Mouse (Mus musculus) midbrain, postnatal 0 days (tissue): ENCODE measurements at regions not wholly inside any gene's neighbourhood (a gene's known extent, or its start where the extent isn't known, plus 50 kb on each side); places are given as distances from the start of the nearest gene placed in this dataset.

Experiments
- ATAC-seq: fragments of 200-750 bp; cut with Nextera tagmentation; 2 replicates; pipeline ENCODE4 v1.8.0; 2017; ENCODE audit warnings: moderate number of reproducible peaks, mild to moderate bottlenecking, moderate TSS enrichment, moderate library complexity; ENCODE audit not compliant: low FRiP score
- DNase-seq: peaks from one replicate; pipeline ENCODE4 v3.0.0-alpha.2; 2015; ENCODE audit warnings: low spot score
- H3K27ac ChIP-seq: fragments of 300-500 bp; sonication (generic); 2 replicates; pipeline ENCODE4 v1.5.1; 2014; ENCODE audit warnings: low read depth, mild to moderate bottlenecking, low read length, mixed read lengths
- H3K27me3 ChIP-seq: fragments of 300-500 bp; sonication (generic); 2 replicates; pipeline ENCODE4 v1.6.1; 2014; ENCODE audit warnings: low read length, control low read depth, mixed read lengths; ENCODE audit not compliant: insufficient read depth
- H3K36me3 ChIP-seq: fragments of 300-500 bp; sonication (generic); 2 replicates; pipeline ENCODE4 v1.6.1; 2014; ENCODE audit warnings: low read length, control low read depth, mixed read lengths; ENCODE audit not compliant: insufficient read depth
- H3K4me1 ChIP-seq: fragments of 300-500 bp; sonication (generic); 2 replicates; pipeline ENCODE4 v1.6.1; 2014; ENCODE audit warnings: mild to moderate bottlenecking, control low read depth, antibody characterized with exemption, low read length, mixed read lengths; ENCODE audit not compliant: insufficient read depth
- H3K4me2 ChIP-seq: fragments of 300-500 bp; sonication (generic); 2 replicates; pipeline ENCODE4 v1.6.1; 2014; ENCODE audit warnings: low read depth, mild to moderate bottlenecking, low read length, mixed read lengths; ENCODE audit not compliant: poor library complexity, severe bottlenecking
- H3K4me3 ChIP-seq: fragments of 300-500 bp; sonication (generic); 2 replicates; pipeline ENCODE4 v1.5.1; 2014; ENCODE audit warnings: low read depth, mild to moderate bottlenecking, low read length, moderate library complexity
- H3K9ac ChIP-seq: fragments of 300-500 bp; sonication (generic); replicated peaks from 2 replicates; pipeline ENCODE4 v1.6.1; 2014; ENCODE audit warnings: mild to moderate bottlenecking, low read length, moderate library complexity, mixed read lengths; ENCODE audit not compliant: poor library complexity, severe bottlenecking
- H3K9me3 ChIP-seq: fragments of 300-500 bp; sonication (generic); 2 replicates; pipeline ENCODE4 v1.6.1; 2016; ENCODE audit warnings: low read length, control low read depth
- CTCF ChIP-seq: IDR thresholded peaks from 2 replicates; pipeline ENCODE4 v1.5.1; 2016; ENCODE audit warnings: antibody characterized with exemption, mild to moderate bottlenecking
- WGBS: fragments of 180-500 bp; shearing (Covaris S2); extraction: QIAGEN DNeasy Blood & Tissue Kit; methylation state at CpG from one replicate; pipeline ENCODE4 v1.1.7; 2014; 5-methylcytosine and 5-hydroxymethylcytosine counted together

DNA sequence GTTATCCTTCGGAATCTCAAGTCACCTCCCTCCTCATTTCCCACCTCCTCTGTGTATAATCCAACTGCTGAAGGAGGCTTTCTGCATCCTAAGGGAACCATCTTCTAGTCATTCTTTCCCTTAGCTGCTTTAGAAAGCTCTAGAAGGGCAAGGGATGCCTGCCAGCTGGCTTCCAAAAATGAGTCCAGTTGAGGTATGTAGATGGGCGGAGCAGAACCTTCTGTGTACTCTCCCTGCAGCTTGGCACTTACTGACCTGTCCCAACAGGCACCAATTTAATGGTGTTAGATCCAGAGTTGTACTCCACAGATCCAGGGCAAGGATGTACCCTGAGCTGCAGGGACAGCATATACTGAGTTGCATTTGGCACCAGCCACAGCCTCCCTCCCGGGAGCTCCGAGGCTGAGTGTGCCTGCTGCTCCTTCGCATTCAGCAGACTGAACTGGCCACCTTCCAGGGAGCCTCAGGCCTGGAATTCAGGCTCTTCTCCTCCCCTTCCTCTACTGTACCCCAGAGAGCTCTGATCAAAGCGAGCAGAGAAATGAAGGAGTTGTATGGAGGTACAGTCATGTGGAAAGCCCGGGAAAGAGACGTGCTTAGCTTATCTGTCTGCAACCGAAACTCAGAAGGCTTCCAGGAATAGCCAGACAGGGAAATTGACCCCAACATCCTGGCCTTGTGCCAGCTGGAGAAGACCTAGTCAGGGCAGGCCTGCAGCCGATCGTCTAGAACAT, 177.4 kb upstream of the Ncam1 start:
- no peak overlapping the region for H3K4me3 ChIP-seq
- no peak overlapping the region for H3K4me2 ChIP-seq
- WGBS = 48% methylated on average over 11 of the region's 11 CpGs
- ATAC-seq (0 out of 2 replicates have a peak, but pooled peaks have one; percentile 23), DNase-seq (peak; percentile 90)
- H3K36me3 ChIP-seq = no peaks in the 10 kb centered on the region
- TF ChIP-seq CTCF = no peak
- no peak overlapping the region for H3K27ac ChIP-seq
- H3K4me1 ChIP-seq = no peaks in the 10 kb centered on the region; the same call in 1 of the 2 replicates
- H3K9ac ChIP-seq = no peak overlapping the region
- H3K9me3 ChIP-seq = no peaks in the 10 kb centered on the region
- no peaks in the 10 kb centered on the region for H3K27me3 ChIP-seq

DNA sequence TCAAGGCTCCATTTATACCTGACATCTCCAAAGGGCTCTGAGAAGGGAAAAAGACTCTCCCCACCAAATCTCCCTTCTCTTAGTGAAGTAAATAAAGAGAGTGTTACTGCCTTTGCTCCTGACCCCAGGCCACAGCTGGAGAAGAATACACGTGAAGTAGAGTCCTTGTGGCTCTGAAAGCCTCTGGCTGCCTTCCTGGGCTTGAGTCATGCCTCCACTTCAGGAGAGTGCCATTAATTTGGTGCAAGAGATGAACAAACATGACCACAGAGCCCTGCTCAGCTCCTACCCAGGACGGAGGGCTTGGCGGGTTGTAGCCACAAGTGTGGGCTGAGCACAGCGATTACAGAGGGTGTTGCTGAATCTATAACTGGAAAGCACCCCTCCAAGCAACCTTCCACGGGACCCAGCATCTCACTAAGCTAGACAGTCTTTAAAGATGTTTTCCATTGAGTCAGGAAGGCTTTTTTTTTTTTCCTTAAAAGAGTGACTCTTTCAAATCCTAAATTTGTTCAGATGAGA, 175.3 kb upstream of the Ncam1 start:
- no peak for TF ChIP-seq CTCF
- no peak overlapping the region for H3K27ac ChIP-seq
- no peak for DNase-seq
- H3K27me3 ChIP-seq = no peaks in the 10 kb centered on the region
- WGBS = 88% methylated on average over 5 of the region's 5 CpGs
- no peak overlapping the region for H3K4me3 ChIP-seq
- H3K9me3 ChIP-seq = no peaks in the 10 kb centered on the region
- no peak for ATAC-seq
- no peak overlapping the region for H3K9ac ChIP-seq
- H3K4me2 ChIP-seq = no peak overlapping the region
- H3K4me1 ChIP-seq = no peaks in the 10 kb centered on the region; the same call in 1 of the 2 replicates
- H3K36me3 ChIP-seq = no peaks in the 10 kb centered on the region

DNA sequence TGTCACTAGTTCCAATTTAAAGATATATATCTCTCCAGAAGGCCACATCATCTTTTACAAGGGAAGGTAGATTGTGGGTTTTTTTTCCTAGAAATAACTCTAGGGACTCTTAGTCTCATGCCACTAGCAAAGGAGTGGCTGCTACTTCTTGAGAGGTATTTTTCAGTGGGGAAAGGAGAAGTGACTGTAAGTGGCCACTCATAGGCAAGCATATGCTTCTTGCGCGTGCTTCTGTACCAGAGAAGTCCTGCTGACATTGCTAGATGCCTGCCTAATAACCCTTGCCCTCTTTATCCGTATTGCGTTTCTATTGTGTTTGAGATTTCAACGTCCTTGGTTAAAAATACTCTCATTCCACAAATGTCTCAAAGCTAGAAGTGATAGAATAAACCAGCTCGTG, 170.7 kb upstream of the Ncam1 start:
- Histone ChIP-seq H3K9me3 (no peaks in the 10 kb centered on the region), H3K9ac (no peak overlapping the region), H3K27me3 (no peaks in the 10 kb centered on the region; the same call in 1 of the 2 replicates), H3K4me3 (no peak overlapping the region), H3K36me3 (no peaks in the 10 kb centered on the region), H3K27ac (no peak overlapping the region), H3K4me2 (no peak overlapping the region), H3K4me1 (no peaks in the 10 kb centered on the region)
- 79% methylated on average over 6 of the region's 6 CpGs for WGBS
- no peak for TF ChIP-seq CTCF
- ATAC-seq = no peak
- DNase-seq = no peak

DNA sequence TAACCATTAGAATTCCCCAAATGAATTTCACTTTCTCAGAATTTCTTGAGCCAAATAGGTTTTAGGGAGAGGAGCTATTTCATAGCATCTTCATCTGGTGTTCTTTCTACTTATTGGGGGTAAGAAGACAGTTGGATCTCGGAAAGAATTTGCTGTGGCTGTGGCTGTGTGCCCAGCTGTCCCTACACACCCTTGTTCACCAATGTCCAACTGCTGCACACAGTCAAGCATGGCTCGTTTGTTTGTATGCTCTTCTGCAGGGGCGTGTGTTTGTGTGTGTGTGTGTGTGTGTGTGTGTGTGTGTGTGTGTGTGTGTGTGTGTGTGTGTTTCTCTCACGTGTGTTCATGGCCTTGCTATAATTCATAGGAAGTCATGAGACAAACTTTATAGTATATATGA, 165.9 kb upstream of the Ncam1 start:
- no peak for TF ChIP-seq CTCF
- Histone ChIP-seq H3K27ac (no peak overlapping the region), H3K4me3 (no peak overlapping the region), H3K36me3 (no peaks in the 10 kb centered on the region), H3K27me3 (no peaks in the 10 kb centered on the region; the same call in 1 of the 2 replicates), H3K4me2 (no peak overlapping the region), H3K9me3 (no peaks in the 10 kb centered on the region), H3K9ac (no peak overlapping the region), H3K4me1 (peaks cover 20% of the 10 kb centered on the region; the same call in 1 of the 2 replicates)
- no peak for DNase-seq
- ATAC-seq = no peak
- 77% methylated on average over 4 of the region's 4 CpGs for WGBS

DNA sequence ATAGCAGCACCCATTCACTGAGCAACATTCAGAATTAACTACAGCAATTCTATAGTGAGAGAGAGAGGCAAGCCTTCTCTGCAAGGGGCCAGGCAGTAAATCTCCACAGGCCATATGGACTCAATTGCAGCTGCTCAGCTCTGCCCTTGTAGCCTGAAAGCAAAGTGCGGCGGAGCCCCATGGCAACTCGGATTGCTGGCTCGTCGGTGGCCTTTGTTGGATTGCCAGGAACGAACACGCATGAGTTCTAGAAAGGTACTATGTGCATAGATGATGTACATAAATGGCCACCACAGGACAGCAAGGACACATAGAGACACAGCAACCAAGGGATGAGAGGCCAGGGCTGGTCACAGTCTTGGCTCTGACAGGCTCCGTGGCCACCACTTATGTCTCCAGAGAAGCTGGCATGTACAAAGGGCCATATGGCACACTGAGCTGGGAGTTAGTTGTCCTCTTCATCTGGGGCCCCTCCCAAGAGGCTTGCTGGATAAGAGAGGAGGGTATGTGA, 163.9 kb upstream of the Ncam1 start:
- Histone ChIP-seq H3K36me3 (no peaks in the 10 kb centered on the region), H3K27me3 (no peaks in the 10 kb centered on the region), H3K9ac (no peak overlapping the region), H3K27ac (peak overlapping the region; percentile 18; the same call in 1 of the 2 replicates), H3K4me3 (no peak overlapping the region), H3K4me1 (peaks cover 20% of the 10 kb centered on the region; the same call in 1 of the 2 replicates), H3K4me2 (no peak overlapping the region), H3K9me3 (no peaks in the 10 kb centered on the region)
- TF ChIP-seq CTCF = no peak
- ATAC-seq (no peak), DNase-seq (peak; percentile 57)
- 35% methylated on average over 8 of the region's 8 CpGs for WGBS

DNA sequence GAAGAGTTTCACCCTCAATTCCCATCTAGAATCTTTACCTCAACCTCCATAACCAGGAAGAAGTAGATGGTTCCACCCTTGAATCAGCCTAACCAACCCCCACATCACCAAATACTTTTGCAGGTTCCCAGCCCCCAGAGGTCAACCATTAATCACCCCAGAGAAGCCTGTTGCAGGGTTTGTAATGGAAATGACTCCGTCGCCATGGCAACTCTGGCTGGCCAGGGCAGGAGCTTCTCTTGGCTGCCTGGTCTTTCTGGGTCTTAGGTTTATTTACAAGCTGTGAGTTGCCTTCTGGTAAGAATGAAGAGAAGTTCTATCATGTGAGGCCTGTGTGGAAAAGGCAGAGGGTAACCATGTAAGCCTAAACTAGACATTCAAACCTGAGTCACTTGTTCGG, 163.2 kb upstream of the Ncam1 start:
- WGBS = 28% methylated on average over 3 of the region's 3 CpGs
- DNase-seq (peak; percentile 81), ATAC-seq (no peak)
- H3K4me2 ChIP-seq = no peak overlapping the region
- no peak overlapping the region for H3K4me3 ChIP-seq
- H3K4me1 ChIP-seq = peaks cover 20% of the 10 kb centered on the region; the same call in 1 of the 2 replicates
- H3K27me3 ChIP-seq = no peaks in the 10 kb centered on the region
- no peaks in the 10 kb centered on the region for H3K9me3 ChIP-seq
- no peaks in the 10 kb centered on the region for H3K36me3 ChIP-seq
- no peak overlapping the region for H3K9ac ChIP-seq
- H3K27ac ChIP-seq = peak overlapping the region; percentile 18; the same call in 1 of the 2 replicates
- no peak for TF ChIP-seq CTCF
